ENCODE assay signal across 34 mouse cellular contexts in genomic region chr6:54383893-54384524, GRCm38 (mm10). TPM values are rescaled to one million over a fixed set of nuclear protein-coding genes. Genes with fewer than 3 reads are reported as not detected.
DNase-seq lines count a peak whose midpoint lies in the region; ATAC-seq and TF ChIP-seq lines count a peak whose summit lies in the region.
"Had no signal": no experiment of that assay in that cellular context is flagged by ENCODE, and none has a peak within 500 bp of the region (broad histone marks: within the 10 kb centered on the region; RNA-seq: fewer than 3 reads in every experiment).

No protein-coding gene starts in this region.

- H3K4me2 ChIP-seq in midbrain, embryonic 14.5 days (ENCODE audit: low read length): 0 out of 2 replicates have a peak overlapping the region, but pooled peaks have one; percentile 1
- no peak overlapping the region for H3K4me2 ChIP-seq in midbrain, embryonic 11.5 days
- H3K4me2 ChIP-seq in intestine, postnatal 0 days (replicated peaks; ENCODE audit: low read depth): peak overlapping the region; percentile 44; the same call in 1 of the 2 replicates
- H3K4me2 ChIP-seq: forebrain, embryonic 13.5 days; heart, embryonic 13.5 days; kidney, embryonic 15.5 days; limb, embryonic 13.5 days; liver, embryonic 11.5 days; lung, embryonic 15.5 days; midbrain, embryonic 13.5 days had no signal

- H3K9ac ChIP-seq in midbrain, embryonic 14.5 days (replicated peaks; ENCODE audit: low read length): no peak overlapping the region
- no peak overlapping the region for H3K9ac ChIP-seq in midbrain, embryonic 11.5 days (ENCODE audit: low read length)
- H3K9ac ChIP-seq in intestine, postnatal 0 days (ENCODE audit: low read depth, low read length): no peak overlapping the region
- H3K9ac ChIP-seq: forebrain, embryonic 13.5 days; heart, embryonic 13.5 days; kidney, embryonic 15.5 days; limb, embryonic 13.5 days; lung, embryonic 15.5 days; midbrain, embryonic 13.5 days had no signal

- ATAC-seq in midbrain, embryonic 14.5 days (ENCODE audit: low FRiP score, low TSS enrichment): no peak
- no peak for ATAC-seq in midbrain, embryonic 11.5 days (ENCODE audit: low FRiP score)
- peak; percentile 57; the same call in 1 of the 2 replicates for ATAC-seq in intestine, postnatal 0 days
- ATAC-seq: forebrain, embryonic 13.5 days; hindbrain, postnatal 0 days; midbrain, embryonic 13.5 days; Patski had no signal

- peaks cover 7% of the 10 kb centered on the region for H3K4me1 ChIP-seq in midbrain, embryonic 14.5 days (ENCODE audit: control insufficient read depth, insufficient read depth, low read length)
- H3K4me1 ChIP-seq in midbrain, embryonic 11.5 days (ENCODE audit: control insufficient read depth, insufficient read depth, low read length): no peaks in the 10 kb centered on the region
- peaks cover 50% of the 10 kb centered on the region for H3K4me1 ChIP-seq in embryonic facial prominence, embryonic 10.5 days
- H3K4me1 ChIP-seq in intestine, postnatal 0 days (replicated peaks; ENCODE audit: control insufficient read depth, insufficient read depth, low read length): no peaks in the 10 kb centered on the region
- H3K4me1 ChIP-seq: lung, embryonic 15.5 days had no signal

- no peaks in the 10 kb centered on the region for H3K27me3 ChIP-seq in midbrain, embryonic 14.5 days (ENCODE audit: control insufficient read depth, insufficient read depth, low read length)
- H3K27me3 ChIP-seq in midbrain, embryonic 11.5 days (ENCODE audit: control insufficient read depth, insufficient read depth, low read length): no peaks in the 10 kb centered on the region
- H3K27me3 ChIP-seq in embryonic facial prominence, embryonic 10.5 days (replicated peaks; ENCODE audit: low read depth, poor library complexity, severe bottlenecking): no peaks in the 10 kb centered on the region
- H3K27me3 ChIP-seq in intestine, postnatal 0 days (replicated peaks; ENCODE audit: control insufficient read depth, insufficient read depth, low read length): no peaks in the 10 kb centered on the region
- H3K27me3 ChIP-seq: forebrain, embryonic 13.5 days; heart, embryonic 13.5 days; kidney, embryonic 15.5 days; limb, embryonic 13.5 days; lung, embryonic 15.5 days; midbrain, embryonic 13.5 days had no signal

- H3K27ac ChIP-seq in midbrain, embryonic 14.5 days (replicated peaks; ENCODE audit: low read depth, low read length): no peak overlapping the region
- no peak overlapping the region for H3K27ac ChIP-seq in midbrain, embryonic 11.5 days (ENCODE audit: low read depth, low read length)
- H3K27ac ChIP-seq in embryonic facial prominence, embryonic 10.5 days (replicated peaks): 0 out of 2 replicates have a peak overlapping the region, but pooled peaks have one; percentile 40
- peak overlapping the region; percentile 71 for H3K27ac ChIP-seq in intestine, postnatal 0 days (ENCODE audit: low read depth, low read length)
- H3K27ac ChIP-seq: forebrain, embryonic 13.5 days; heart, adult 2 months; heart, embryonic 13.5 days; hindbrain, embryonic 10.5 days; hindbrain, postnatal 0 days; kidney, embryonic 15.5 days; layer of hippocampus, adult 2 months; left cerebral cortex, adult 2 months; limb, embryonic 13.5 days; lung, embryonic 15.5 days; midbrain, embryonic 13.5 days; stomach, postnatal 0 days had no signal

- no peaks in the 10 kb centered on the region for H3K9me3 ChIP-seq in midbrain, embryonic 14.5 days (ENCODE audit: control insufficient read depth, low read length)
- no peaks in the 10 kb centered on the region for H3K9me3 ChIP-seq in midbrain, embryonic 11.5 days (ENCODE audit: control insufficient read depth, low read length)
- H3K9me3 ChIP-seq in embryonic facial prominence, embryonic 10.5 days: no peaks in the 10 kb centered on the region
- no peaks in the 10 kb centered on the region for H3K9me3 ChIP-seq in intestine, postnatal 0 days (ENCODE audit: control insufficient read depth)
- H3K9me3 ChIP-seq: forebrain, embryonic 13.5 days; heart, embryonic 13.5 days; hindbrain, embryonic 10.5 days; kidney, embryonic 15.5 days; limb, embryonic 13.5 days; lung, embryonic 15.5 days; midbrain, embryonic 13.5 days had no signal

- no peaks in the 10 kb centered on the region for H3K36me3 ChIP-seq in midbrain, embryonic 14.5 days (ENCODE audit: control insufficient read depth, insufficient read depth, low read length)
- H3K36me3 ChIP-seq in midbrain, embryonic 11.5 days (ENCODE audit: control insufficient read depth, insufficient read depth, low read length): no peaks in the 10 kb centered on the region
- H3K36me3 ChIP-seq in embryonic facial prominence, embryonic 10.5 days (replicated peaks): no peaks in the 10 kb centered on the region
- H3K36me3 ChIP-seq in intestine, postnatal 0 days (ENCODE audit: control insufficient read depth, insufficient read depth): no peaks in the 10 kb centered on the region
- H3K36me3 ChIP-seq: heart, embryonic 13.5 days; hindbrain, embryonic 10.5 days; kidney, embryonic 15.5 days; limb, embryonic 13.5 days; lung, embryonic 15.5 days; midbrain, embryonic 13.5 days had no signal

- no peak for TF ChIP-seq CTCF in intestine, postnatal 0 days (IDR thresholded peaks at IDR 0.05; ENCODE audit: low read depth)

- H3K4me3 ChIP-seq in midbrain, embryonic 14.5 days (replicated peaks; ENCODE audit: low read depth, low read length): no peak overlapping the region
- no peak overlapping the region for H3K4me3 ChIP-seq in midbrain, embryonic 11.5 days (ENCODE audit: low read depth, low read length)
- H3K4me3 ChIP-seq in embryonic facial prominence, embryonic 10.5 days: no peak overlapping the region
- H3K4me3 ChIP-seq in intestine, postnatal 0 days (ENCODE audit: low read depth, low read length): no peak overlapping the region
- H3K4me3 ChIP-seq: forebrain, embryonic 13.5 days; heart, adult 2 months; heart, embryonic 13.5 days; hindbrain, embryonic 10.5 days; kidney, embryonic 15.5 days; layer of hippocampus, adult 2 months; left cerebral cortex, adult 2 months; limb, embryonic 13.5 days; lung, embryonic 15.5 days; megakaryocyte, embryonic 14.5 days; midbrain, embryonic 13.5 days had no signal

- DNase-seq in heart, adult 11 months: peak; percentile 81
- no peak for DNase-seq in heart, adult 18-20 months
- peak; percentile 22 for DNase-seq in midbrain, embryonic 14.5 days
- DNase-seq in midbrain, embryonic 11.5 days (ENCODE audit: low spot score, missing footprints): no peak
- DNase-seq in embryonic facial prominence, embryonic 10.5 days (ENCODE audit: low spot score): no peak
- DNase-seq in urinary bladder, postnatal 4 days (ENCODE audit: low spot score in 2 of 2): no peak
- DNase-seq in embryo, embryonic 9.5 days (ENCODE audit: extremely low spot score): no peak
- DNase-seq: adrenal gland, postnatal 14 days; cerebellum, adult 11-12 months; cerebellum, postnatal 14 days; gastrocnemius, postnatal 25 days; heart, adult 2 months; heart, postnatal 10 days; kidney, adult 11 months; kidney, postnatal 36 days; lung, postnatal 4 days; spleen, adult 18-20 months had no signal

- 41% methylated on average over 12 of the region's 12 CpGs for WGBS in midbrain, embryonic 14.5 days
- WGBS in midbrain, embryonic 11.5 days: 69% methylated on average over 12 of the region's 12 CpGs
- WGBS in embryonic facial prominence, embryonic 10.5 days: 75% methylated on average over 12 of the region's 12 CpGs
- WGBS in intestine, postnatal 0 days: 39% methylated on average over 12 of the region's 12 CpGs

RNA-seq across cellular contexts. Expression of gene Wipf3, which starts 45.4 kb away (rescaled TPM):
- 10 to 100 TPM; 28.6 to 32.7 TPM for total RNA-seq in heart, adult 18-20 months (2021)
- 4.8 and 5.0 TPM in 2 replicates for polyA plus RNA-seq in midbrain, embryonic 14.5 days (2014; fragmentation: Nextera tagmentation; extraction: Ambion mirVana)
- polyA plus RNA-seq in midbrain, embryonic 11.5 days (2014; fragmentation: Nextera tagmentation; extraction: Ambion mirVana): 0.50 and 0.55 TPM in 2 replicates
- polyA plus RNA-seq in embryonic facial prominence, embryonic 10.5 days (2016; fragmentation: Nextera tagmentation; extraction: Ambion mirVana): 1.1 and 1.4 TPM in 2 replicates
- 4.5 and 5.7 TPM in 2 replicates for polyA plus RNA-seq in intestine, postnatal 0 days (2015; fragmentation: Nextera tagmentation; extraction: Ambion mirVana)
- total RNA-seq: MEL; monocyte, adult 5-6 weeks had no signal

RNA-seq across cellular contexts. Expression of gene Prr15, which starts 58.4 kb away (rescaled TPM):
- total RNA-seq in heart, adult 18-20 months (2021): 1 to 10 TPM; 1.8 TPM
- polyA plus RNA-seq in midbrain, embryonic 14.5 days (2014; fragmentation: Nextera tagmentation; extraction: Ambion mirVana): 1.6 and 1.9 TPM in 2 replicates
- polyA plus RNA-seq in midbrain, embryonic 11.5 days (2014; fragmentation: Nextera tagmentation; extraction: Ambion mirVana): 0.54 and 0.97 TPM in 2 replicates
- 2.9 and 3.6 TPM in 2 replicates for polyA plus RNA-seq in embryonic facial prominence, embryonic 10.5 days (2016; fragmentation: Nextera tagmentation; extraction: Ambion mirVana)
- 47.4 and 52.3 TPM in 2 replicates for polyA plus RNA-seq in intestine, postnatal 0 days (2015; fragmentation: Nextera tagmentation; extraction: Ambion mirVana)
- total RNA-seq: MEL; monocyte, adult 5-6 weeks had no signal

Comparison
In these comparisons a context has a peak if more than half of its experiments do, and no peak if none do; other contexts are left out.
1. DNase-seq: peak in heart, adult 11 months (single experiment) and midbrain, embryonic 14.5 days (single experiment); none in heart, adult 18-20 months (0 of 2), midbrain, embryonic 11.5 days (single experiment), embryonic facial prominence, embryonic 10.5 days (single experiment), urinary bladder, postnatal 4 days (0 of 2) and embryo, embryonic 9.5 days (single experiment).
2. H3K27ac ChIP-seq: peak in embryonic facial prominence, embryonic 10.5 days (single experiment) and intestine, postnatal 0 days (single experiment); none in midbrain, embryonic 14.5 days (single experiment) and midbrain, embryonic 11.5 days (single experiment).
3. RNA of gene Prr15, which starts 58.4 kb away (polyA plus RNA-seq): 47.4 to 52.3 TPM in intestine, postnatal 0 days; 2.9 to 3.6 TPM in embryonic facial prominence, embryonic 10.5 days, 1.6 to 1.9 TPM in midbrain, embryonic 14.5 days and 0.54 to 0.97 TPM in midbrain, embryonic 11.5 days; every median in the first group is over 10 times any median in the second.